Mouse (Mus musculus): ENCODE data around the gene Ovol2.

DNA sequence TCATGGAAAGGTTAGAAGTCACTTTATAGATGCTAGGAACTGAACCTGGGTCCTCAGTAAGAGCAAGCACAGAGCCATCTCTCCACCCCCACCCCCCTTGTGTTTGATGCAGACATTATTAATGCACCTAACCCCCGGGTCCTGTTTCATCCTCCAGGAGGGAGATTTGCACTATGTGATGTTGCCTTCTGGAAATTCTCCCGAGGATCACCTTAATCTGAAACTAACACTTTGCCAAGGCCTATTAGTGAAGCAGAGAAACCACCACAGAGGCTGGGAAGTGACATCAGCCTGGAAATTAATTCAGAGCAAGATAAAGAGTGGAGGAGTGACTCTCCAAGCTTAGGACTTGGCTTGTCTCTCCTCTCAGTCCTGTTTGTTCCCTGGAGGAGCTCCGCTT, 7.7 kb downstream of the Ovol2 start:
- TF ChIP-seq CTCF (IDR thresholded peaks at IDR 0.05; ENCODE audit: low read depth, low read length) (no peak), POLR2A (IDR thresholded peaks at IDR 0.05; ENCODE audit: insufficient read depth, low read length) (no peak), EP300 (IDR thresholded peaks at IDR 0.05; ENCODE audit: insufficient read depth, low read depth, low read length) (no peak)

Measured in ES-Bruce4 (cell line).